Mouse (Mus musculus) lung, embryonic 15.5 days (tissue): ENCODE results near the gene Vwa8. TPM values are rescaled to one million over a fixed set of nuclear protein-coding genes. Genes with fewer than 3 reads are reported as not detected.
"Not testable (repeated sequence)": the region's sequence is repeated elsewhere in the genome, so short reads cannot be mapped to it uniquely, and the experiment has no call there.

Source experiments
- ATAC-seq: fragments of 200-750 bp; cut with Nextera tagmentation; 2 replicates; pipeline ENCODE4 v1.8.0; 2017; ENCODE audit warnings: moderate number of reproducible peaks, borderline replicate concordance; ENCODE audit not compliant: low FRiP score, low TSS enrichment; ENCODE audit errors: extremely low read depth
- H3K27ac ChIP-seq: fragments of 300-500 bp; sonication (generic); 2 replicates; pipeline ENCODE4 v1.5.1; 2015; ENCODE audit warnings: moderate library complexity, mild to moderate bottlenecking, inconsistent platforms
- H3K27me3 ChIP-seq: fragments of 300-500 bp; sonication (generic); 2 replicates; pipeline ENCODE4 v1.6.1; 2015; ENCODE audit warnings: inconsistent platforms
- H3K36me3 ChIP-seq: fragments of 300-500 bp; sonication (generic); 2 replicates; pipeline ENCODE4 v1.6.1; 2015; ENCODE audit warnings: inconsistent platforms
- H3K4me1 ChIP-seq: fragments of 300-500 bp; sonication (generic); 2 replicates; pipeline ENCODE4 v1.6.1; 2015; ENCODE audit warnings: inconsistent platforms
- H3K4me2 ChIP-seq: fragments of 300-500 bp; sonication (generic); 2 replicates; pipeline ENCODE4 v1.6.1; 2015; ENCODE audit warnings: inconsistent platforms, mild to moderate bottlenecking, moderate library complexity
- H3K4me3 ChIP-seq: fragments of 300-500 bp; sonication (generic); 2 replicates; pipeline ENCODE4 v1.5.1; 2015; ENCODE audit warnings: mild to moderate bottlenecking, inconsistent platforms
- H3K9ac ChIP-seq: fragments of 300-500 bp; sonication (generic); 2 replicates; pipeline ENCODE4 v1.6.1; 2015; ENCODE audit warnings: inconsistent platforms
- H3K9me3 ChIP-seq: fragments of 300-500 bp; sonication (generic); 2 replicates; pipeline ENCODE4 v1.6.1; 2016; ENCODE audit warnings: inconsistent platforms
- WGBS: fragments of 180-500 bp; shearing (Covaris S2); methylation state at CpG from one replicate; pipeline ENCODE4 v1.1.7; 2015; 5-methylcytosine and 5-hydroxymethylcytosine counted together
- polyA plus RNA-seq: library from polyadenylated mRNA; unstranded; fragments of >200 nt; fragmentation: Nextera tagmentation; extraction: Ambion mirVana; gene quantifications from 2 replicates; pipeline ENCODE4 v1.2.1, GENCODE M21; 2015

The Vwa8 gene
- polyA plus RNA-seq, 1 experiment from 2014 or later, result 10.3 TPM

DNA sequence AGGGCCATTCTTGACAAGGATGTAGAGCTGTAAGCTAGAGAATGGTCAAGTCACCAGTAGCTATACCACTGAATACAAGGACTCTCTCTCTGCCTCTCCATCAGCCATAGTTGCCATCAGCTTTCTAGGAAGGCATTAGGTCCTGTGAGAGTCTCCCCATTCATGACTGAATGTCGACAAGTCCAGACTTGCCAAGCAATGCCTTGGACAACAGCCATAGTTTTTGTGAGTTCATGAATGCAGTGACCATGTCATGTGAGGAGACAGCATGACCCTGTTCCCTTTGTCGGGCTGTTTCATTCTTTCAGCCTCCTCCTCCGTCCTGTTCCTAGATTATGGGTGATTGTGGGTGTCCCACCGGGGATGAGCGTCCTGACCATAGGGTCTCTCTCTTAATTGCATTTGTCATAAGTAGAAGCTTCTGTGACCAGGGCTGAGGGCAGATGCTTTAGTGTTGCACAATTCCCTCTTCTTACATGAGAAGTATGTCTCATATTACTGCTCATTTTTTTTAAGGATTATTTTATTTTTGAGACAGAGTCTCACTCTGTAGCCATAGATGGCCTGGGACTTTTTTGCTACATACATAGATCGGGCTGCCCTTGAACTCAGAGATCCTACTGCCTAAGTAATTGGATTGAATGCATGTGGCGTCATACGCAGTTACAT is 37.8 kb downstream of the Vwa8 start:
- Histone ChIP-seq H3K9ac (no peak overlapping the region), H3K4me1 (no peaks in the 10 kb centered on the region), H3K9me3 (no peaks in the 10 kb centered on the region), H3K36me3 (no peaks in the 10 kb centered on the region), H3K4me2 (no peak overlapping the region), H3K4me3 (no peak overlapping the region), H3K27me3 (no peaks in the 10 kb centered on the region), H3K27ac (no peak overlapping the region)
- WGBS, result 84% methylated on average over 8 of the region's 8 CpGs
- peak; percentile 19; the same call in 1 of the 2 replicates for ATAC-seq

DNA sequence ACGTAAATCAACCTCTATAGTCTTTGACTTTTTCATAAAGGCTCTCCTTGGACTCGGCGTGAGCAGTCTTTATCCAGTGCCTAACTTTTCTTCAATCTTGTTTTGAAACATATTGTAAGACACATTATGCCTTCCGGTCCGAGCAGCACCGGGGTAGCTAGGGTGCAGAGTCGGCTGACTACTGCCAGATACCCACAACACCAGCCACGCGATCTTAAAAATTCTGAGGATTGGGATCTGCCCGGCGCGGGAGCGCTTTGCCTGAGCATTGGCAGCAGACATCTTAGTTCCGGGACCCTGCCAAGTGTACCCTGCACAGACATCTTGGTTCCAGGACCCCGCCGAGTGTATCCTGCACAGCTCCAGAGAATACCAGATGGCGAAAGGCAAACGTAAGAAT is 38.6 kb downstream of the Vwa8 start:
- H3K9ac ChIP-seq, H3K27me3 ChIP-seq, ATAC-seq, H3K27ac ChIP-seq, H3K4me3 ChIP-seq, H3K4me1 ChIP-seq, H3K36me3 ChIP-seq, H3K9me3 ChIP-seq, H3K4me2 ChIP-seq: not testable (repeated sequence)
- 94% methylated on average over 18 of the region's 18 CpGs for WGBS

DNA sequence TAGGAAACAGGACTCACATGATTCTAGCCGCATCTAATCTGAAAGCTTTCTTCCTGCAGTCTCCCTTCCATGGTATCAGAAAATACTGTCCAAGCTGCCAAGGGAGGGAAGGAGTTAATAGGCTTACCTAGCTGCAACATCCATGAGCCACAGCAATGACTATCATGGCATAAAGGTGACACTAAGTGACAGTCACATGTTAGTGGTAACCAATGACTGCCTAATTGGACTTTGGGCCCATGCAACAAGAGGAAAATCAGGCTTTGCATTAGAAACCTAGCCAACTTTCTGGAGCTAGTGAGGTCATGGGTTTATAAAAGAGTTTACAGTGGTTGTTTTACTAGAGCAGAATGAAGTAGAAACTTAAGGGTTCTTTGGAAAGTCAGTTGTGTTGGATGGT is 46.6 kb downstream of the Vwa8 start:
- Histone ChIP-seq H3K9me3 (no peaks in the 10 kb centered on the region), H3K36me3 (no peaks in the 10 kb centered on the region), H3K27ac (no peak overlapping the region), H3K4me2 (no peak overlapping the region), H3K4me1 (peaks cover 5% of the 10 kb centered on the region), H3K27me3 (no peaks in the 10 kb centered on the region), H3K4me3 (no peak overlapping the region), H3K9ac (no peak overlapping the region)
- no peak for ATAC-seq
- 96% methylated on average over 1 of the region's 1 CpGs for WGBS

DNA sequence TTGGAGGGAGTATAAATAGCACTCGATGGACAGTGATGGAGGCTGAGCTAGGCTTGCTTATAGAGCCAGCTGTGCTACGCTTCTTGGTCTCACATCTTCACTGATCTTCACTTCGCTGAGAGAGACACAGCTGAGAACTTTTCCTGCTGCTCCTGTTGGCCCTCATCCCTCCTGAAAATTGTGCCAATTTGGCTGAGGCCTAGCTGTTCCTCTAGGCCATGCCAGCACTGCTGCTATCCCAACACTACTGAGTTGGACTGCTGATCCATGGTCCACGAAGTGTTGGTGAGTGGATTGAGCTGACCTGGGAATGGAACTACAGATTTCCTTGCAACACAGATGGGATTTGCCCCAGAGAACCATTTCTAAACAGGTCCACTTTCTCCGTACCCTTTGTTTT is 47.4 kb downstream of the Vwa8 start:
- 82% methylated on average over 5 of the region's 5 CpGs for WGBS
- peak; percentile 39; the same call in 1 of the 2 replicates for ATAC-seq
- H3K9ac ChIP-seq, result no peak overlapping the region

DNA sequence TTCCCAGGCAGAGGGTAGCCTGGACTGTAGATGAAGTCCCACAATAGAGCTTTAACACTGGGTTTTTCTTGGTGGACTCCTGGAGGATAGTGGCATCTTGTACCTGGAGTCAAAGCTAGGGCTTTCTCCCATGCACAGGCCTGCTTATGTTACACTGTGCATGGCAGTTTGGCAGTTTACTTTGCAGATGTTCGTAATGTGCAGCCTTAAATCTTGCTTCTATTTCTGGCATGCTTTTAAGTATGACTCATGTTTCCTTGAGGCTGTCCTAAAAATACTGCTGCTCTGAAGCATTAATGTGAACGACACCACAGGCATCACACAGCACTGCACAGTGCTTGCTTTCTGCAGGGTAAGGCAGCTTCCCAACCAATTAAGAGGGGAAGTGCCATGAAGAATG is 51.9 kb downstream of the Vwa8 start:
- Histone ChIP-seq H3K9me3 (no peaks in the 10 kb centered on the region), H3K4me2 (no peak overlapping the region), H3K27me3 (no peaks in the 10 kb centered on the region), H3K4me1 (peaks cover 5% of the 10 kb centered on the region), H3K27ac (peak overlapping the region; percentile 41; the same call in 1 of the 2 replicates), H3K4me3 (no peak overlapping the region), H3K9ac (no peak overlapping the region), H3K36me3 (no peaks in the 10 kb centered on the region)
- 0 out of 2 replicates have a peak, but pooled peaks have one; percentile 46 for ATAC-seq
- WGBS, result 10% methylated on average over 2 of the region's 2 CpGs

More for the DNA sequence above, 47.4 kb downstream of the Vwa8 start:
- Histone ChIP-seq H3K36me3 (no peaks in the 10 kb centered on the region), H3K27me3 (no peaks in the 10 kb centered on the region), H3K4me1 (peaks cover 5% of the 10 kb centered on the region), H3K27ac (no peak overlapping the region), H3K9me3 (no peaks in the 10 kb centered on the region), H3K4me3 (no peak overlapping the region), H3K4me2 (no peak overlapping the region)

DNA sequence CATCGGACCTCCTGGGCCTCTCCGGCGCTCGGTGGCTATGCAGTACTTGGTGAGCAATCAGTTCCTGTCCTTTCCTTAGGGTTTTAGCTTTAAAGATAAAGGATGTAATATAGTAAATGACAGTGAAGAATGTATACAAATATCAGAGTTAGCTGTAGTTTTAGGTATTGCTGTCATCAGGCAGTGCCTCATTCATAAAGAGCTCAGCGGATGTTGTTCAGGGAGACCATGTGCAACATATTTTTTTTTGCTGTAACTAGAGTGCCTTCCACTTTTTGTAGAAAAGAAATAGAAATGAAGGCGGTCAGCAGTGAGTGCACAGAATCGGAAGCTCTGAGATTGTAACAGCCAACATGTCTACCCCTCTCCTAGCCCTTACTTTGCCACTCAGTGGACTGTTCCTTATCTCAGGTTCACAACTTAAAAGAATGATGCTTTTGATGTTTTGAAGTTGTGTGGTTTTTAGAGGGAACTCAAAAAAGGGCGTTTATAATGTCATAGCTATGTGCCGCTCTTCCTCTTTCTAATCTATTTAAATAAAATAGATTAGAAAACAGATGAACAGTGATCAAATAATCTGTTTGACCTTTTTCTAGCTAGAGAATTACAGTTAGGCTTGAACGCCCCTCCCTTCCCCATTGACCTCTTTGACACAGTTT is 59.5 kb downstream of the Vwa8 start:
- Histone ChIP-seq H3K4me1 (no peaks in the 10 kb centered on the region), H3K36me3 (no peaks in the 10 kb centered on the region), H3K4me2 (no peak overlapping the region), H3K9ac (no peak overlapping the region), H3K9me3 (no peaks in the 10 kb centered on the region), H3K27me3 (no peaks in the 10 kb centered on the region), H3K27ac (no peak overlapping the region), H3K4me3 (no peak overlapping the region)
- 86% methylated on average over 10 of the region's 10 CpGs for WGBS
- no peak for ATAC-seq

DNA sequence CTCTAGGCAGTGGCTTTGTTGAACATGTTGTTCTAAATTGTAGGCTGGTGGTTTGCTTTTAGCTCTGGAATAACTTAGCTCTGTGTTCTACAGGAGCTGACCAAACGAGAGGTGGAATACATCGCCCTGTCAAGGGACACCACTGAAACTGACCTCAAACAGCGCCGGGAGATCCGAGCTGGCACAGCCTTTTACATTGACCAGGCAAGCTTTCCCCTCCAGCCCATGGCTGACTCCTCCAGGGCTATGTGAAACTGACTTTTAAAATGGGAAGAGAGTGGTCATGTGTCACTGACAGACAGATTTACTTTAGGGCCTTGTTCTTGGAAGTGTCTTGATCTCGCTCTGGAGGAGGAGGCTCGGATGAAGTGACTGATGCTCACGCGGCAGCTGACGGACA is 63.2 kb downstream of the Vwa8 start:
- Histone ChIP-seq H3K9me3 (no peaks in the 10 kb centered on the region), H3K9ac (no peak overlapping the region), H3K27ac (no peak overlapping the region), H3K27me3 (no peaks in the 10 kb centered on the region), H3K4me2 (no peak overlapping the region), H3K36me3 (no peaks in the 10 kb centered on the region), H3K4me3 (no peak overlapping the region), H3K4me1 (no peaks in the 10 kb centered on the region)
- 76% methylated on average over 10 of the region's 10 CpGs for WGBS
- no peak for ATAC-seq

DNA sequence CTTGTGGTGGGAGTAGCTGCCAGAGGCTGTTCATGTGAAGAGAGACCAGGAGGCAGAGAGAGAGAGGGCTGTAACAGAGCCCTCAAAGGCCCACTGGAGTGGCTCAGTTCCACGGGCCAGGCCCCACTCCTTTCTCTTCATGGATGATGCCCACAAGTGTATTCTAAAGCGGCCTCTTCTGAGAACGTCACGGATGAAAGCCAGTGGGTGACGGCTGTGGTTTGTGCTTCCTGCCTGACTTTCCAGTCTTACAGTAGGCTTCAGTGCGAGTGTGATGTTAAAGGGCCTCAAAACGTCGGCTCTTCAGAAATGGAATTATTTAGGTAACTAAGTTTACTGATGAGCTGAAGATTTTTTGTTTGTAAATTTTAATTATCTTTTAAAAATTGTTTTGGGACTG is 65.3 kb downstream of the Vwa8 start:
- H3K36me3 ChIP-seq, result no peaks in the 10 kb centered on the region
- no peak for ATAC-seq
- H3K4me1 ChIP-seq, result no peaks in the 10 kb centered on the region
- no peak overlapping the region for H3K4me2 ChIP-seq
- H3K9me3 ChIP-seq, result no peaks in the 10 kb centered on the region
- no peak overlapping the region for H3K27ac ChIP-seq
- WGBS, result 81% methylated on average over 8 of the region's 8 CpGs
- H3K4me3 ChIP-seq, result no peak overlapping the region
- H3K27me3 ChIP-seq, result no peaks in the 10 kb centered on the region
- no peak overlapping the region for H3K9ac ChIP-seq

DNA sequence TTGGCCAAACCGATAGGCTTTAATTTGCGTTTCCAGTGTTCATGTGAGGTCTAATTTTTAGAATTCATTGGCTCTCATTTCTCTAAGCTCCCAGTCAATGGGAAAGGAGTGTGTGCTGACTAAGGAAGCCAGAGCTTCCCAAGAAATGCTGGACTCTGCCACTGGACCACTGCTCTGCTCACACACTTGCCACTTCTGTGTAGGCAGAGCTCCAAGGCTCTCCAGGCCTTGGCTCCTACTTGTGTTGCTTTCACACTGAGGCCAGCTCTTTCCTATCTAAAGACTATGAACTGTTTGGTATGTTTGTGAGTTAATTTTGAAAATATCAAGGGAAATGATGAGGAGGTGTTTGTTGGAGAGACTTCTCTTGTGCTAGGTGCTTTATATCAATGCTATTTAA is 67.8 kb downstream of the Vwa8 start:
- 93% methylated on average over 2 of the region's 2 CpGs for WGBS
- H3K27ac ChIP-seq, result no peak overlapping the region

DNA sequence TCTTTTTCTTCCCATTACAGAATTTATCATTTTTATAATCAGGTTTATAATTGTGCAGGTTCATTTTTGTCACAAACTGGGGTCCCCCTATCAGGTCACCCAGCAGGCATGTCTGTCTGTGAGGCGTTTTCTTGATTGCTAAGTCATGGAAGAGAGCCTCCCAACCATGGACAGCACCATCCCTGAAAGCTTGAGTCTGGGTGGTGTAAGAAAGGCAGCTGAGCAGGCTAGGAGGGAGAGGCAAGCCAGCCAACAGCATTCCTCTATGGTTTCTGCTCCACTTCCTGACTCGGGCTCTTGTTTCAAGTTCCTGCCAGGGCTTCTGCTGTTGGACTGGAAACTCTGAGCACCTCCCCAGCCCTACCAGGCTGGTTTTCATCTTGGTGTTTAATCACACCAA is 72.4 kb downstream of the Vwa8 start:
- Histone ChIP-seq H3K4me2 (no peak overlapping the region), H3K4me3 (no peak overlapping the region), H3K36me3 (no peaks in the 10 kb centered on the region), H3K9ac (no peak overlapping the region), H3K4me1 (no peaks in the 10 kb centered on the region), H3K27ac (no peak overlapping the region), H3K27me3 (no peaks in the 10 kb centered on the region), H3K9me3 (no peaks in the 10 kb centered on the region)
- 36% methylated on average over 2 of the region's 2 CpGs for WGBS
- ATAC-seq, result no peak

More for the DNA sequence above, 67.8 kb downstream of the Vwa8 start:
- Histone ChIP-seq H3K4me2 (no peak overlapping the region), H3K36me3 (no peaks in the 10 kb centered on the region), H3K4me1 (no peaks in the 10 kb centered on the region), H3K9ac (no peak overlapping the region), H3K9me3 (no peaks in the 10 kb centered on the region), H3K4me3 (no peak overlapping the region), H3K27me3 (no peaks in the 10 kb centered on the region)
- ATAC-seq, result no peak

DNA sequence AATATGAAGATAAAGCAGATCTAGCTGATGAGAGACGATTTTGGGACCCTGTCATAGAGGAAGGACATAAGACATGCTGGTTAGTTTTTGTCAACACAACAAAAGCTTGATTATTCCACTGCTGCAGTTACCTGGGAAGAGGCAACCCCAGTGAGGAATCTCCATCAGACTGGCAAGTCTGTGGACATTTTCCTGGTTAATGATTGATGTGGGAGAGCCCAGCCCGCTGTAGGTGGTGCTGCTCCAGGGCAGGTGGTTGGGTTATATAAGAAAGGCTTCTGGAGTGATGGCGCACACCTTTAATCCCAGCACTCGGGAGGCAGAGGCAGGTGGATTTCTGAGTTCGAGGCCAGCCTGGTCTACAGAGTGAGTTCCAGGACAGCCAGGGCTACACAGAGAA is 74.8 kb downstream of the Vwa8 start:
- H3K27me3 ChIP-seq, result no peaks in the 10 kb centered on the region
- H3K4me2 ChIP-seq, result no peak overlapping the region
- H3K9me3 ChIP-seq, result no peaks in the 10 kb centered on the region
- no peak overlapping the region for H3K27ac ChIP-seq
- H3K4me3 ChIP-seq, result no peak overlapping the region
- no peaks in the 10 kb centered on the region for H3K36me3 ChIP-seq
- no peak overlapping the region for H3K9ac ChIP-seq
- 76% methylated on average over 5 of the region's 5 CpGs for WGBS
- no peaks in the 10 kb centered on the region for H3K4me1 ChIP-seq
- ATAC-seq, result no peak

DNA sequence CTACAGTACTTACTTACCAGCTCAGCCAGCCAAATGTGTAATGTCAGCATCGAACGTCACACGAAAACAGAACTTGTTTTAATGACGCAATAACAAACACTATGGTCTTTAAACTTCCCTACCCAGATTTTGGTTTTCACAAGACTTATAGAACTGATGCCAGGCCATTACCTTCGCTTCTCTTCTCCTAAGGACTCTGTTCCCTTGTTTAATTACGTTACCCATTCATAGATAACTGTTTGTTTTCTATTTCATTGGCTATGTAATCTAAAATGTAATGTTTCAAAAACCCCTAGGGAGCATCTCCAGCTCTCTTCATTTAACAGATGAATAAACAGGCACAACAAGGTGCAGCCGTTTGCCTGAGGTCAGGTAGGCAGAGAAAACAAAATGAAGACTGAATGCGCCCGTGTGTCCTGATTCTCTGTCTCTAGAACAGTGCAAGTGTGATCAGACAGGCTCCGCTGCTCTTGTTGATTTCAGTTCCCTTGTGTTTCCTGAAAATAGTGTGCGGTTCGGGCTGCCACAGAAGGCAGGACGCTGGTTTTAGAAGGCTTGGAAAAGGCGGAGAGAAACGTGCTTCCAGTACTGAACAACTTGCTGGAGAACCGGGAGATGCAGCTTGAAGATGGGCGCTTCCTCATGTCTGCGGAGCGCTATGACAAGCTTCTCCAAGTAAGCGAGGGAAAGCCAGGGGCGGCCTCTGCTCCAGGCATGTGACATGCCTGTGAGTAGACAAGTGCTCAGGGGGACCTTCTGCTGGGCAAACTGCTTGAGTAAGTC is 76.1 kb downstream of the Vwa8 start:
- ATAC-seq, result no peak

More for the DNA sequence above, 76.1 kb downstream of the Vwa8 start:
- no peaks in the 10 kb centered on the region for H3K27me3 ChIP-seq
- no peak overlapping the region for H3K27ac ChIP-seq
- no peaks in the 10 kb centered on the region for H3K4me1 ChIP-seq
- no peaks in the 10 kb centered on the region for H3K36me3 ChIP-seq
- 84% methylated on average over 21 of the region's 21 CpGs for WGBS
- no peak overlapping the region for H3K4me2 ChIP-seq
- no peak overlapping the region for H3K9ac ChIP-seq
- H3K4me3 ChIP-seq, result no peak overlapping the region
- H3K9me3 ChIP-seq, result no peaks in the 10 kb centered on the region
